Mouse (Mus musculus): ENCODE data around the gene Fam171a1. TPM values are rescaled to one million over a fixed set of nuclear protein-coding genes. Genes with fewer than 3 reads are reported as not detected.

Gene Fam171a1
- polyA plus RNA-seq, 1 experiment from 2014 or later, result 23.9 TPM

GRCm38 (mm10) chr2:3128910-3129309 is 14.9 kb downstream of the Fam171a1 start:
- Histone ChIP-seq H3K27me3 (replicated peaks; ENCODE audit: control insufficient read depth, insufficient read depth, low read length) (no peaks in the 10 kb centered on the region), H3K4me1 (ENCODE audit: control insufficient read depth, insufficient read depth, low read length) (no peaks in the 10 kb centered on the region; the same call in 1 of the 2 replicates), H3K9me3 (replicated peaks; ENCODE audit: control insufficient read depth, low read length) (no peaks in the 10 kb centered on the region), H3K9ac (ENCODE audit: low read length) (no peak overlapping the region), H3K27ac (ENCODE audit: low read depth, low read length) (no peak overlapping the region), H3K4me2 (ENCODE audit: low read length) (no peak overlapping the region), H3K36me3 (ENCODE audit: control insufficient read depth, insufficient read depth, low read length) (no peaks in the 10 kb centered on the region), H3K4me3 (ENCODE audit: low read depth, low read length) (no peak overlapping the region)
- 48% methylated on average over 2 of the region's 2 CpGs for WGBS
- ATAC-seq, result no peak
- no peak for DNase-seq (ENCODE audit: low spot score)

- ATAC-seq (0 out of 2 replicates have a peak, but pooled peaks have one; percentile 14), DNase-seq (ENCODE audit: low spot score) (no peak)
These were observed 18.4 kb downstream of the Fam171a1 start for GRCm38 (mm10) chr2:3132473-3132872.

GRCm38 (mm10) chr2:3134580-3135296 is 20.7 kb downstream of the Fam171a1 start:
- H3K4me1 ChIP-seq (ENCODE audit: control insufficient read depth, insufficient read depth, low read length), result peaks cover 2% of the 10 kb centered on the region; the same call in 1 of the 2 replicates
- no peak overlapping the region for H3K4me2 ChIP-seq (ENCODE audit: low read length)
- no peak overlapping the region for H3K27ac ChIP-seq (ENCODE audit: low read depth, low read length)
- no peaks in the 10 kb centered on the region for H3K36me3 ChIP-seq (ENCODE audit: control insufficient read depth, insufficient read depth, low read length)
- H3K4me3 ChIP-seq (ENCODE audit: low read depth, low read length), result no peak overlapping the region
- ATAC-seq, result no peak
- no peak overlapping the region for H3K9ac ChIP-seq (ENCODE audit: low read length)
- H3K27me3 ChIP-seq (replicated peaks; ENCODE audit: control insufficient read depth, insufficient read depth, low read length), result no peaks in the 10 kb centered on the region
- DNase-seq (ENCODE audit: low spot score), result no peak
- WGBS, result 33% methylated on average over 12 of the region's 12 CpGs
- H3K9me3 ChIP-seq (replicated peaks; ENCODE audit: control insufficient read depth, low read length), result no peaks in the 10 kb centered on the region

More at GRCm38 (mm10) chr2:3132473-3132872, 18.4 kb downstream of the Fam171a1 start:
- H3K4me2 ChIP-seq (ENCODE audit: low read length), result no peak overlapping the region
- no peaks in the 10 kb centered on the region for H3K9me3 ChIP-seq (replicated peaks; ENCODE audit: control insufficient read depth, low read length)
- H3K9ac ChIP-seq (ENCODE audit: low read length), result no peak overlapping the region
- WGBS, result 76% methylated on average over 9 of the region's 9 CpGs
- H3K36me3 ChIP-seq (ENCODE audit: control insufficient read depth, insufficient read depth, low read length), result no peaks in the 10 kb centered on the region
- H3K4me1 ChIP-seq (ENCODE audit: control insufficient read depth, insufficient read depth, low read length), result peaks cover 2% of the 10 kb centered on the region; the same call in 1 of the 2 replicates
- H3K4me3 ChIP-seq (ENCODE audit: low read depth, low read length), result no peak overlapping the region
- no peaks in the 10 kb centered on the region for H3K27me3 ChIP-seq (replicated peaks; ENCODE audit: control insufficient read depth, insufficient read depth, low read length)
- H3K27ac ChIP-seq (ENCODE audit: low read depth, low read length), result no peak overlapping the region

- no peak overlapping the region for H3K9ac ChIP-seq (ENCODE audit: low read length)
- H3K27ac ChIP-seq (ENCODE audit: low read depth, low read length), result no peak overlapping the region
- H3K9me3 ChIP-seq (replicated peaks; ENCODE audit: control insufficient read depth, low read length), result no peaks in the 10 kb centered on the region
- peaks cover 2% of the 10 kb centered on the region; the same call in 1 of the 2 replicates for H3K4me1 ChIP-seq (ENCODE audit: control insufficient read depth, insufficient read depth, low read length)
- no peaks in the 10 kb centered on the region for H3K27me3 ChIP-seq (replicated peaks; ENCODE audit: control insufficient read depth, insufficient read depth, low read length)
- no peak overlapping the region for H3K4me2 ChIP-seq (ENCODE audit: low read length)
- no peak for ATAC-seq
- no peak for DNase-seq (ENCODE audit: low spot score)
- H3K36me3 ChIP-seq (ENCODE audit: control insufficient read depth, insufficient read depth, low read length), result no peaks in the 10 kb centered on the region
- no peak overlapping the region for H3K4me3 ChIP-seq (ENCODE audit: low read depth, low read length)
- WGBS, result 45% methylated on average over 2 of the region's 2 CpGs
These were observed 21.3 kb downstream of the Fam171a1 start for GRCm38 (mm10) chr2:3135297-3135684.

- Histone ChIP-seq H3K9ac (ENCODE audit: low read length) (no peak overlapping the region), H3K9me3 (replicated peaks; ENCODE audit: control insufficient read depth, low read length) (no peaks in the 10 kb centered on the region), H3K36me3 (ENCODE audit: control insufficient read depth, insufficient read depth, low read length) (no peaks in the 10 kb centered on the region), H3K4me2 (ENCODE audit: low read length) (no peak overlapping the region), H3K4me3 (ENCODE audit: low read depth, low read length) (no peak overlapping the region), H3K27me3 (replicated peaks; ENCODE audit: control insufficient read depth, insufficient read depth, low read length) (no peaks in the 10 kb centered on the region), H3K27ac (ENCODE audit: low read depth, low read length) (no peak overlapping the region), H3K4me1 (ENCODE audit: control insufficient read depth, insufficient read depth, low read length) (peaks cover 4% of the 10 kb centered on the region; the same call in 1 of the 2 replicates)
- DNase-seq (ENCODE audit: low spot score), result no peak
- WGBS, result 70% methylated on average over 2 of the region's 2 CpGs
- no peak for ATAC-seq
These were observed 24.3 kb downstream of the Fam171a1 start for GRCm38 (mm10) chr2:3138308-3138707.

- no peak for ATAC-seq
- Histone ChIP-seq H3K27me3 (replicated peaks; ENCODE audit: control insufficient read depth, insufficient read depth, low read length) (no peaks in the 10 kb centered on the region), H3K9me3 (replicated peaks; ENCODE audit: control insufficient read depth, low read length) (no peaks in the 10 kb centered on the region), H3K9ac (ENCODE audit: low read length) (no peak overlapping the region), H3K4me2 (ENCODE audit: low read length) (no peak overlapping the region), H3K4me1 (ENCODE audit: control insufficient read depth, insufficient read depth, low read length) (peaks cover 4% of the 10 kb centered on the region; the same call in 1 of the 2 replicates), H3K36me3 (ENCODE audit: control insufficient read depth, insufficient read depth, low read length) (no peaks in the 10 kb centered on the region), H3K27ac (ENCODE audit: low read depth, low read length) (no peak overlapping the region), H3K4me3 (ENCODE audit: low read depth, low read length) (no peak overlapping the region)
- 86% methylated on average over 2 of the region's 2 CpGs for WGBS
- no peak for DNase-seq (ENCODE audit: low spot score)
These were observed 25.0 kb downstream of the Fam171a1 start for GRCm38 (mm10) chr2:3139065-3139464.

GRCm38 (mm10) chr2:3139578-3139977 is 25.6 kb downstream of the Fam171a1 start:
- peak overlapping the region; percentile 27; the same call in 1 of the 2 replicates for H3K27ac ChIP-seq (ENCODE audit: low read depth, low read length)
- 6% methylated on average over 3 of the region's 3 CpGs for WGBS

GRCm38 (mm10) chr2:3140585-3140984 is 26.6 kb downstream of the Fam171a1 start:
- Histone ChIP-seq H3K27ac (ENCODE audit: low read depth, low read length) (no peak overlapping the region), H3K36me3 (ENCODE audit: control insufficient read depth, insufficient read depth, low read length) (no peaks in the 10 kb centered on the region), H3K9ac (ENCODE audit: low read length) (no peak overlapping the region), H3K4me1 (ENCODE audit: control insufficient read depth, insufficient read depth, low read length) (peaks cover 2% of the 10 kb centered on the region; the same call in 1 of the 2 replicates), H3K4me2 (ENCODE audit: low read length) (no peak overlapping the region), H3K9me3 (replicated peaks; ENCODE audit: control insufficient read depth, low read length) (no peaks in the 10 kb centered on the region), H3K4me3 (ENCODE audit: low read depth, low read length) (no peak overlapping the region), H3K27me3 (replicated peaks; ENCODE audit: control insufficient read depth, insufficient read depth, low read length) (no peaks in the 10 kb centered on the region)
- 70% methylated on average over 5 of the region's 5 CpGs for WGBS
- DNase-seq (ENCODE audit: low spot score) (no peak), ATAC-seq (no peak)

More at GRCm38 (mm10) chr2:3139578-3139977, 25.6 kb downstream of the Fam171a1 start:
- Histone ChIP-seq H3K9ac (ENCODE audit: low read length) (no peak overlapping the region), H3K4me2 (ENCODE audit: low read length) (no peak overlapping the region), H3K4me1 (ENCODE audit: control insufficient read depth, insufficient read depth, low read length) (peaks cover 2% of the 10 kb centered on the region; the same call in 1 of the 2 replicates), H3K4me3 (ENCODE audit: low read depth, low read length) (no peak overlapping the region), H3K36me3 (ENCODE audit: control insufficient read depth, insufficient read depth, low read length) (no peaks in the 10 kb centered on the region), H3K9me3 (replicated peaks; ENCODE audit: control insufficient read depth, low read length) (no peaks in the 10 kb centered on the region), H3K27me3 (replicated peaks; ENCODE audit: control insufficient read depth, insufficient read depth, low read length) (no peaks in the 10 kb centered on the region)
- no peak for ATAC-seq
- DNase-seq (ENCODE audit: low spot score), result no peak

- H3K4me2 ChIP-seq (ENCODE audit: low read length), result no peak overlapping the region
- peaks cover 2% of the 10 kb centered on the region; the same call in 1 of the 2 replicates for H3K4me1 ChIP-seq (ENCODE audit: control insufficient read depth, insufficient read depth, low read length)
- 84% methylated on average over 4 of the region's 4 CpGs for WGBS
- no peak overlapping the region for H3K27ac ChIP-seq (ENCODE audit: low read depth, low read length)
- DNase-seq (ENCODE audit: low spot score) (no peak), ATAC-seq (no peak)
- no peaks in the 10 kb centered on the region for H3K27me3 ChIP-seq (replicated peaks; ENCODE audit: control insufficient read depth, insufficient read depth, low read length)
- H3K9me3 ChIP-seq (replicated peaks; ENCODE audit: control insufficient read depth, low read length), result no peaks in the 10 kb centered on the region
- H3K36me3 ChIP-seq (ENCODE audit: control insufficient read depth, insufficient read depth, low read length), result no peaks in the 10 kb centered on the region
- H3K9ac ChIP-seq (ENCODE audit: low read length), result no peak overlapping the region
- no peak overlapping the region for H3K4me3 ChIP-seq (ENCODE audit: low read depth, low read length)
These were observed 27.8 kb downstream of the Fam171a1 start for GRCm38 (mm10) chr2:3141804-3142203.
